Mouse (Mus musculus): ENCODE data around the gene Gm14180. TPM values are rescaled to one million over a fixed set of nuclear protein-coding genes. Genes with fewer than 3 reads are reported as not detected.
"Not testable (repeated sequence)": the region's sequence is repeated elsewhere in the genome, so short reads cannot be mapped to it uniquely, and the experiment has no call there.

The Gm14180 gene
- not detected in 2 replicates for polyA plus RNA-seq (2015; fragmentation: Nextera tagmentation; extraction: Ambion mirVana)

- WGBS (ENCODE audit: insufficient replicate concordance): 42% methylated on average over 2 of the region's 2 CpGs
- H3K27me3 ChIP-seq (ENCODE audit: control insufficient read depth, insufficient read depth, low read depth, low read length): no peaks in the 10 kb centered on the region
- H3K4me1 ChIP-seq (ENCODE audit: control insufficient read depth, low read depth, low read length): no peaks in the 10 kb centered on the region
- H3K27ac ChIP-seq (ENCODE audit: low read length): no peak within 1 kb of the TSS
- H3K9ac ChIP-seq (ENCODE audit: low read depth, low read length): no peak within 1 kb of the TSS
- H3K4me2 ChIP-seq (ENCODE audit: low read depth, low read length): no peak within 1 kb of the TSS
- H3K9me3 ChIP-seq (replicated peaks; ENCODE audit: control insufficient read depth, low read length): no peaks in the 10 kb centered on the region
- no peak within 1 kb of the TSS for H3K4me3 ChIP-seq (ENCODE audit: low read depth, low read length)
- ATAC-seq (ENCODE audit: low read depth): no peak
- H3K36me3 ChIP-seq (ENCODE audit: control insufficient read depth, insufficient read depth): no peaks in the 10 kb centered on the region
Observed at GRCm38 (mm10) chr11:99734190-99734589, at the start of gene Gm14180. Gm14180 (minus strand) TSS chr11:99734290.

DNA sequence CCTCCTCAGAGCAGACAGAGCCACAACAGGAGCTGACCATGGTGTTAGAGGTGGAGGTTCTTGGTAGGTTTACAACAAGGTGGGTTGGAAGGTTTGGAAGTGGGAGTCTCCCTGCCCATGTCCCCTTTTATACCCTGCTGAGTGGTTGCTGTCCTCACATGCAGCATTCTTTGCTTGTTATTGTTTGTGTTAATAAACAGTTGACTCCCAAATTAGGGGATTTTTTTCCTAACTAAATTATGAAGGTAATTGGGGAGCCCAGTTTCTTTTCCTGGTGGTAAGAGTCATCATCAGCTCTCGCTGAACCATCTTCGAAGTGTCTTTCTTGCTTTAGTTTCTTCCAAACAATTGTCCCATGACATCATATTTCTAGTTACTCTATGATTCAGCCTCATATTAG, 46.5 kb upstream of the Gm14180 start, which contains the start of gene Krtap4-8:
Krtap4-8 (minus strand) TSS at position 101 of the 400 bp plus-strand sequence.
- Histone ChIP-seq H3K27me3 (ENCODE audit: control insufficient read depth, insufficient read depth, low read depth, low read length) (no peaks in the 10 kb centered on the region), H3K36me3 (ENCODE audit: control insufficient read depth, insufficient read depth) (no peaks in the 10 kb centered on the region), H3K4me1 (ENCODE audit: control insufficient read depth, low read depth, low read length) (no peaks in the 10 kb centered on the region), H3K9ac (ENCODE audit: low read depth, low read length) (no peak within 1 kb of the TSS), H3K27ac (ENCODE audit: low read length) (no peak within 1 kb of the TSS), H3K4me3 (ENCODE audit: low read depth, low read length) (no peak within 1 kb of the TSS), H3K9me3 (replicated peaks; ENCODE audit: control insufficient read depth, low read length) (no peaks in the 10 kb centered on the region), H3K4me2 (ENCODE audit: low read depth, low read length) (no peak within 1 kb of the TSS)
- ATAC-seq (ENCODE audit: low read depth): no peak
- WGBS (ENCODE audit: insufficient replicate concordance): 63% methylated on average over 2 of the region's 2 CpGs

- Histone ChIP-seq H3K27ac (ENCODE audit: low read length) (no peak overlapping the region), H3K4me1 (ENCODE audit: control insufficient read depth, low read depth, low read length) (no peaks in the 10 kb centered on the region), H3K9ac (ENCODE audit: low read depth, low read length) (no peak overlapping the region), H3K27me3 (ENCODE audit: control insufficient read depth, insufficient read depth, low read depth, low read length) (no peaks in the 10 kb centered on the region), H3K4me3 (ENCODE audit: low read depth, low read length) (no peak overlapping the region), H3K4me2 (ENCODE audit: low read depth, low read length) (no peak overlapping the region), H3K36me3 (ENCODE audit: control insufficient read depth, insufficient read depth) (no peaks in the 10 kb centered on the region), H3K9me3 (replicated peaks; ENCODE audit: control insufficient read depth, low read length) (no peaks in the 10 kb centered on the region)
- ATAC-seq (ENCODE audit: low read depth): no peak
- 65% methylated on average over 7 of the region's 7 CpGs for WGBS (ENCODE audit: insufficient replicate concordance)
Observed at GRCm38 (mm10) chr11:99778401-99778800, 44.3 kb upstream of the Gm14180 start.

GRCm38 (mm10) chr11:99772813-99773212, 38.7 kb upstream of the Gm14180 start, which contains the start of gene Gm11595:
Gm11595 (minus strand) TSS chr11:99772913.
- not testable (repeated sequence) for ATAC-seq (ENCODE audit: low read depth); H3K4me1 ChIP-seq (ENCODE audit: control insufficient read depth, low read depth, low read length); H3K4me3 ChIP-seq (ENCODE audit: low read depth, low read length); H3K27ac ChIP-seq (ENCODE audit: low read length); H3K27me3 ChIP-seq (ENCODE audit: control insufficient read depth, insufficient read depth, low read depth, low read length); H3K4me2 ChIP-seq (ENCODE audit: low read depth, low read length); H3K36me3 ChIP-seq (ENCODE audit: control insufficient read depth, insufficient read depth); H3K9me3 ChIP-seq (replicated peaks; ENCODE audit: control insufficient read depth, low read length); H3K9ac ChIP-seq (ENCODE audit: low read depth, low read length)

DNA sequence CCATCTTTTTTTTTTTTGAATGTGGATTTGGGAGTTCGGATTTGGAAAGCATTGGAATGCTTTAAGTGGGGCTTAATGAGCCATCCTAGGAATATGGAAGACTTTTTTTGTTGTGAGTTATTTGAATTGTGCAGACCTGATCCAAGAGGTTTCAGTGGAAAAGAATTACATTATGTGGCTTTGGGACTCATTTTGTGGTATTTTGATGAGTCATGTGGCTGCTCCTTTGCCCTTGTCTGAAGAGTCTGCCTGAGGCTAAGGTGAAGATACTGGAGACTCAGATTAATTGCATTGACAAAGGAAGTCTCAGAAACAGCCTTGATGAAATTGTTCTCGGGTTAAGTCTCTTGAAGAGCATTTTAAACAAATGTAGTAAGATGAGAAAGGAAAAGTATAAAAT, 34.3 kb upstream of the Gm14180 start:
- Histone ChIP-seq H3K9ac (ENCODE audit: low read depth, low read length) (no peak overlapping the region), H3K4me3 (ENCODE audit: low read depth, low read length) (no peak overlapping the region), H3K27ac (ENCODE audit: low read length) (no peak overlapping the region), H3K36me3 (ENCODE audit: control insufficient read depth, insufficient read depth) (no peaks in the 10 kb centered on the region), H3K4me1 (ENCODE audit: control insufficient read depth, low read depth, low read length) (no peaks in the 10 kb centered on the region), H3K9me3 (replicated peaks; ENCODE audit: control insufficient read depth, low read length) (no peaks in the 10 kb centered on the region), H3K27me3 (ENCODE audit: control insufficient read depth, insufficient read depth, low read depth, low read length) (no peaks in the 10 kb centered on the region), H3K4me2 (ENCODE audit: low read depth, low read length) (no peak overlapping the region)
- ATAC-seq (ENCODE audit: low read depth): no peak
- WGBS (ENCODE audit: insufficient replicate concordance): 50% methylated on average over 2 of the region's 2 CpGs

DNA sequence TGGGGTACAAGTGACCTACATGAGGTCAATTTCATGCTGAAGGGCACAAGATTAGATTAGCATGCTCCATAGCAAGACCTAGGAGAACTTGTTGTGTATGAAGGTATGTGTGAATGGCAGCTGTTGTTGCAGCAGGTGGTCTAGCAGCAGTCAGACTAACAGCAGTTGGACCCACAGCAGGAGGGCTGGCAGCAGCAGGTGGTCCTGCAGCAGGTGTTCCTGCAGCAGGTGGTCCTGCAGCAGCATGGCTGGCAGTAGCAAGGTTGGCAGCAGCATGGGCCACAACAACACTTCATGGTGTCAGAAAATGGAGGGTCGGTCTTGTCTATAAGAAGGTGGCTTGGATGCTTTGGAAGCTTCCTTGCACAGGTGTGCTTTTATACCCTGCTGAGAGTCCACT, 24.8 kb upstream of the Gm14180 start:
- H3K9me3 ChIP-seq (replicated peaks; ENCODE audit: control insufficient read depth, low read length): no peaks in the 10 kb centered on the region
- no peak overlapping the region for H3K4me3 ChIP-seq (ENCODE audit: low read depth, low read length)
- H3K36me3 ChIP-seq (ENCODE audit: control insufficient read depth, insufficient read depth): no peaks in the 10 kb centered on the region
- no peak overlapping the region for H3K27ac ChIP-seq (ENCODE audit: low read length)
- H3K4me1 ChIP-seq (ENCODE audit: control insufficient read depth, low read depth, low read length): no peaks in the 10 kb centered on the region
- H3K9ac ChIP-seq (ENCODE audit: low read depth, low read length): no peak overlapping the region
- 50% methylated on average over 1 of the region's 1 CpGs for WGBS (ENCODE audit: insufficient replicate concordance)
- ATAC-seq (ENCODE audit: low read depth): no peak
- no peak overlapping the region for H3K4me2 ChIP-seq (ENCODE audit: low read depth, low read length)
- no peaks in the 10 kb centered on the region for H3K27me3 ChIP-seq (ENCODE audit: control insufficient read depth, insufficient read depth, low read depth, low read length)

DNA sequence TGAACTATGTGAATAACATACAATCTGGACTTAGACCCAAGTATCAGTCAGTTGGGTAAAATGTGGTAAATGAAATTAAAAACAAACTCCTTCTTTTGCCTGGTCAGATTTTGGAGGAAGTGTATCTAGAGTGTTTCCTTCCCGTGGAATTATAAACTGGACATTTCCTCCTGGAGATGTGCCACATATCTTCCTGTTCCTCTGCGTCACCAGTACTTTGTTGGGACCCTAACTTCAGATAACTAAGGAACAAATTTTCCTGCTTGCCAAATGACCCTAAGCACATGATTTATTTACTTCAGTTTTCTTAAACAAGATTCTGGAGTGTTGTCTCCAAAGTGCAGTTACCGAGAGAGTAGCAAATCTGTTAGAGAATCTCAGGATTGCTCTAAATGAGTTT, 9.9 kb upstream of the Gm14180 start:
- Histone ChIP-seq H3K4me3 (ENCODE audit: low read depth, low read length) (no peak overlapping the region), H3K36me3 (ENCODE audit: control insufficient read depth, insufficient read depth) (no peaks in the 10 kb centered on the region), H3K9me3 (replicated peaks; ENCODE audit: control insufficient read depth, low read length) (no peaks in the 10 kb centered on the region), H3K4me2 (ENCODE audit: low read depth, low read length) (no peak overlapping the region), H3K27me3 (ENCODE audit: control insufficient read depth, insufficient read depth, low read depth, low read length) (no peaks in the 10 kb centered on the region), H3K9ac (ENCODE audit: low read depth, low read length) (no peak overlapping the region), H3K4me1 (ENCODE audit: control insufficient read depth, low read depth, low read length) (no peaks in the 10 kb centered on the region), H3K27ac (ENCODE audit: low read length) (no peak overlapping the region)
- WGBS (ENCODE audit: insufficient replicate concordance): 62% methylated on average over 3 of the region's 3 CpGs
- no peak for ATAC-seq (ENCODE audit: low read depth)

GRCm38 (mm10) chr11:99724061-99724460, 10.0 kb downstream of the Gm14180 start:
- Histone ChIP-seq H3K27me3 (ENCODE audit: control insufficient read depth, insufficient read depth, low read depth, low read length) (no peaks in the 10 kb centered on the region), H3K4me2 (ENCODE audit: low read depth, low read length) (no peak overlapping the region), H3K36me3 (ENCODE audit: control insufficient read depth, insufficient read depth) (no peaks in the 10 kb centered on the region), H3K9ac (ENCODE audit: low read depth, low read length) (no peak overlapping the region), H3K4me1 (ENCODE audit: control insufficient read depth, low read depth, low read length) (no peaks in the 10 kb centered on the region), H3K27ac (ENCODE audit: low read length) (no peak overlapping the region), H3K9me3 (replicated peaks; ENCODE audit: control insufficient read depth, low read length) (no peaks in the 10 kb centered on the region), H3K4me3 (ENCODE audit: low read depth, low read length) (no peak overlapping the region)
- ATAC-seq (ENCODE audit: low read depth): no peak
- WGBS (ENCODE audit: insufficient replicate concordance): 53% methylated on average over 2 of the region's 2 CpGs

GRCm38 (mm10) chr11:99718759-99719158, 15.3 kb downstream of the Gm14180 start:
- WGBS (ENCODE audit: insufficient replicate concordance): 66% methylated on average over 1 of the region's 1 CpGs
- ATAC-seq (ENCODE audit: low read depth): no peak
- no peaks in the 10 kb centered on the region for H3K9me3 ChIP-seq (replicated peaks; ENCODE audit: control insufficient read depth, low read length)

More at GRCm38 (mm10) chr11:99718759-99719158, 15.3 kb downstream of the Gm14180 start:
- Histone ChIP-seq H3K36me3 (ENCODE audit: control insufficient read depth, insufficient read depth) (no peaks in the 10 kb centered on the region), H3K27ac (ENCODE audit: low read length) (no peak overlapping the region), H3K9ac (ENCODE audit: low read depth, low read length) (no peak overlapping the region), H3K4me3 (ENCODE audit: low read depth, low read length) (no peak overlapping the region), H3K27me3 (ENCODE audit: control insufficient read depth, insufficient read depth, low read depth, low read length) (no peaks in the 10 kb centered on the region), H3K4me1 (ENCODE audit: control insufficient read depth, low read depth, low read length) (no peaks in the 10 kb centered on the region), H3K4me2 (ENCODE audit: low read depth, low read length) (no peak overlapping the region)

Data from liver, embryonic 16.5 days (tissue).